Mouse (Mus musculus): ENCODE results near the gene Lmna. TPM values are rescaled to one million over a fixed set of nuclear protein-coding genes. Genes with fewer than 3 reads are reported as not detected.

Lmna gene
- total RNA-seq, 2 experiments from 2014 or later = 61.3 to 67.9 TPM

- DNase-seq (ENCODE audit: low spot score in 2 of 2) = no peak
These were observed 15.3 kb upstream of the Lmna start for GRCm38 (mm10) chr3:88525021-88525420.

- DNase-seq (ENCODE audit: low spot score in 2 of 2) = no peak
These were observed 13.3 kb upstream of the Lmna start for GRCm38 (mm10) chr3:88523027-88523426.

- DNase-seq (ENCODE audit: low spot score in 2 of 2) = peak; percentile 55 to 58
These were observed 12.1 kb upstream of the Lmna start for GRCm38 (mm10) chr3:88521803-88522331.

- DNase-seq (ENCODE audit: low spot score in 2 of 2) = no peak
These were observed 11.4 kb upstream of the Lmna start for GRCm38 (mm10) chr3:88521156-88521555.

GRCm38 (mm10) chr3:88520078-88520477, 10.3 kb upstream of the Lmna start:
- no peak for DNase-seq (ENCODE audit: low spot score in 2 of 2)

GRCm38 (mm10) chr3:88518411-88518810, 8.7 kb upstream of the Lmna start:
- DNase-seq (ENCODE audit: low spot score in 2 of 2) = no peak

GRCm38 (mm10) chr3:88516407-88516806, 6.7 kb upstream of the Lmna start:
- DNase-seq (ENCODE audit: low spot score in 2 of 2) = no peak

GRCm38 (mm10) chr3:88515095-88515386, 5.3 kb upstream of the Lmna start:
- DNase-seq (ENCODE audit: low spot score in 2 of 2) = no peak

GRCm38 (mm10) chr3:88514231-88515094, 4.7 kb upstream of the Lmna start:
- no peak for DNase-seq (ENCODE audit: low spot score in 2 of 2)

GRCm38 (mm10) chr3:88513546-88514115, 3.9 kb upstream of the Lmna start:
- no peak for DNase-seq (ENCODE audit: low spot score in 2 of 2)

- DNase-seq (ENCODE audit: low spot score in 2 of 2) = no peak
These were observed 3.3 kb upstream of the Lmna start for GRCm38 (mm10) chr3:88512896-88513545.

- no peak for DNase-seq (ENCODE audit: low spot score in 2 of 2)
These were observed 2.6 kb upstream of the Lmna start for GRCm38 (mm10) chr3:88512141-88512895.

GRCm38 (mm10) chr3:88511559-88511958, 1.8 kb upstream of the Lmna start:
- no peak for DNase-seq (ENCODE audit: low spot score in 2 of 2)

GRCm38 (mm10) chr3:88510421-88511289, 899 bp upstream of the Lmna start:
- DNase-seq (ENCODE audit: low spot score in 2 of 2) = no peak

- no peak for DNase-seq (ENCODE audit: low spot score in 2 of 2)
These were observed 506 bp downstream of the Lmna start for GRCm38 (mm10) chr3:88509250-88509649.

- DNase-seq (ENCODE audit: low spot score in 2 of 2) = no peak
These were observed 4.0 kb downstream of the Lmna start for GRCm38 (mm10) chr3:88505765-88506164.

- no peak for DNase-seq (ENCODE audit: low spot score in 2 of 2)
These were observed 4.7 kb downstream of the Lmna start for GRCm38 (mm10) chr3:88505081-88505480.

- no peak for DNase-seq (ENCODE audit: low spot score in 2 of 2)
These were observed 5.6 kb downstream of the Lmna start for GRCm38 (mm10) chr3:88503881-88504746.

- peak; percentile 54 to 61 for DNase-seq (ENCODE audit: low spot score in 2 of 2)
These were observed 6.3 kb downstream of the Lmna start for GRCm38 (mm10) chr3:88503505-88503863.

All from left cerebral cortex, adult 18-20 months (tissue).